Mouse (Mus musculus) embryonic fibroblast, embryonic 13.5 days (primary cell): ENCODE results near the gene Olfr1344. TPM values are rescaled to one million over a fixed set of nuclear protein-coding genes. Genes with fewer than 3 reads are reported as not detected.
A peak's percentile ranks its signal among the peaks of the same experiment; 100 is the strongest.
"Not testable (repeated sequence)": the region's sequence is repeated elsewhere in the genome, so short reads cannot be mapped to it uniquely, and the experiment has no call there.

Experiments
- H3K27ac ChIP-seq: 2 replicates; pipeline ENCODE4 v1.5.1; 2012; ENCODE audit warnings: low read length, control low read depth, inconsistent platforms; ENCODE audit not compliant: insufficient read depth
- H3K4me1 ChIP-seq: 2 replicates; pipeline ENCODE4 v1.6.1; 2011; ENCODE audit warnings: low read length; ENCODE audit not compliant: control insufficient read depth, insufficient read depth
- H3K4me3 ChIP-seq: 2 replicates; pipeline ENCODE4 v1.5.1; 2011; ENCODE audit warnings: mild to moderate bottlenecking, control low read depth, low read length; ENCODE audit not compliant: insufficient read depth
- CTCF ChIP-seq: IDR thresholded peaks from 2 replicates; pipeline ENCODE4 v1.5.1; 2011; ENCODE audit warnings: mild to moderate bottlenecking, control low read depth, low read length, moderate library complexity, borderline replicate concordance; ENCODE audit not compliant: insufficient read depth
- POLR2A ChIP-seq: IDR thresholded peaks from 2 replicates; pipeline ENCODE4 v1.6.1; 2011; ENCODE audit warnings: low read depth, mild to moderate bottlenecking, control low read depth, low read length, moderate library complexity
- polyA plus RNA-seq: library from polyadenylated mRNA; stranded (reverse); fragments of >200 nt; gene quantifications from 2 replicates; pipeline ENCODE4 v1.2.4, GENCODE M21; 2011; ENCODE audit warnings: low read depth; ENCODE audit not compliant: missing spikeins, insufficient read length

Olfr1344 gene
- polyA plus RNA-seq, 1 experiment, result not detected

DNA sequence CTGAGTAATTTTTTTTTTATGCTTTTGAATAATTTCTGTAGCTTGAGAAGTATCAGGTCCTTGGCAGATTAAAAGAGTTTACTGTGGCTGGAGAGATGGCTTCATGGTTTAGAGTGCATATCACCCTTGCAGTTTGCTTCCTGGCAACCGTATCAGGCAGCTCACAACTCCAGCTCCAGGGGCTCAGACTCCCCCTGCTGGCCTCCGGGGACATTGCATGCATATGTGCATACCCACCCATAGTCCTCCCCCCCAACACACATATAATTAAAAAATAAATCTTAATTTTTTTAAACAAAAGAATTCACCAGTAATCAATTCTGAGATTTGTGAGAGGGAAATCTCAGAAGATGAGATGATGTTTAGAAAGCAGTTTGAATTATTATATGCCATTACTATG, 8.1 kb upstream of the Olfr1344 start:
- no peak overlapping the region for H3K4me3 ChIP-seq
- TF ChIP-seq CTCF (peak; percentile 36; the same call in 1 of the 2 replicates), POLR2A (no peak)
- no peak overlapping the region for H3K27ac ChIP-seq
- 0 out of 2 replicates have a peak, but pooled peaks cover 2% of the 10 kb centered on the region for H3K4me1 ChIP-seq

DNA sequence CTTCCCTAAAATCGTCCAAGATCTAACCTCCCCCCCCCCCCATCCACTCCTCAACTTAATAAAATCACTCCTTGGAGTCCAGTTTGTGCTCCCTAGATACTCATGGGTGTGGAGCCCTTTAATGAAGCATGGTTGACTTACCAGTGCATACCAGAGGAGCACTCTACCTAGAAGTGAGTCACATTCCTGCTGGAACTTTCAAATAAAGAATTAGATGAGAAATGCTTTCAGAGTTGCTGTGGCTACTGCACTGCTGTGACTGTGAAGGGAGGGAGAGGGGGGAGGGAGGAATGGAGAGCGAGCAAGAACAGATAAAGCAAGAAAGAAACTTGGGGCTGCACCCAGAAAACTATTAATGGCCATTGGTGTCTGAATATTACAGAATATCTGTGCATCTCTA, 2.7 kb downstream of the Olfr1344 start:
- H3K4me1 ChIP-seq, result no peaks in the 10 kb centered on the region
- H3K4me3 ChIP-seq, result no peak overlapping the region
- no peak for TF ChIP-seq POLR2A
- no peak for TF ChIP-seq CTCF
- no peak overlapping the region for H3K27ac ChIP-seq

DNA sequence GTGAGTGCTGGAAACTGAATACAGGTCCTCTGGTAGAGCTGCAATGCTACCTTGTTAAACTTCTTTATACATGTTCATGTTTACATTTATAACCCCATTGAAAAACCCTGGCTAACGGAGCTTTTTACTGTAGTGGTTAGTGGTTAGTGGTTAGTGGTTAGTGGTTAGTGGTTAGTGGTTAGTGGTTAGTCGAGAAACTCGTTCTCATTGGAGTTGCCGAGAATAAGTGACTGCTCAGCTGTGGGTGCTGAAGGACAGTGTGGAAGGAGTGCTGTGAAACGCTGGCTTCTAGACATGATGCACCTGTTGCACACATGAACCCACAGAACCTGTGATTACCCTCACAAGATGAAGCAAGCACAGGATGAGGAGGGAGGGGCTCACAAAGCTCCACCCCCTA, 9.3 kb downstream of the Olfr1344 start:
- Histone ChIP-seq H3K4me3 (no peak overlapping the region), H3K4me1 (no peaks in the 10 kb centered on the region), H3K27ac (no peak overlapping the region)
- TF ChIP-seq POLR2A (no peak), CTCF (no peak)

DNA sequence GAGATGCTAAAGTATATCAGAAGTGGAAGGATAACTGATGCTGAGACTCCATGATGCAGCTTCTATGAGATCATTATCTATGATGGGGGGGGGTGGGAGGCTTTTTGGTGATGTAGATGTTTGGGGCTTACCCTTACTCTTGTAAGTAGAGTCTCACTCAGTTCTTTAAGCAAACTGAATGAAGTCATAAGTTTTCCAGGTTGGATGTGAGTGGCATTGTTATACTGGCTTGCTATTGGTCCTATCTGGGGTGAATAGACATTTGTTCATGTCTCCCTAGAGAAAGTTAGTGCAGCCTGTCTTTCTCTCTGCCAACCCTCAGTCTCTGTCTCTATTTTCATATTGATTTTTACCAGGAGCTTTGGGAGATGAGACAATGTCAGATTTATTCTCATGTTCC, 17.4 kb downstream of the Olfr1344 start, which contains the start of gene Olfr1336:
Olfr1336 (plus strand) TSS at position 301 of the 400 bp plus-strand sequence.
- TF ChIP-seq CTCF (no peak), POLR2A (no peak)
- Histone ChIP-seq H3K27ac (no peak within 1 kb of the TSS), H3K4me1 (no peaks in the 10 kb centered on the region), H3K4me3 (no peak within 1 kb of the TSS)

DNA sequence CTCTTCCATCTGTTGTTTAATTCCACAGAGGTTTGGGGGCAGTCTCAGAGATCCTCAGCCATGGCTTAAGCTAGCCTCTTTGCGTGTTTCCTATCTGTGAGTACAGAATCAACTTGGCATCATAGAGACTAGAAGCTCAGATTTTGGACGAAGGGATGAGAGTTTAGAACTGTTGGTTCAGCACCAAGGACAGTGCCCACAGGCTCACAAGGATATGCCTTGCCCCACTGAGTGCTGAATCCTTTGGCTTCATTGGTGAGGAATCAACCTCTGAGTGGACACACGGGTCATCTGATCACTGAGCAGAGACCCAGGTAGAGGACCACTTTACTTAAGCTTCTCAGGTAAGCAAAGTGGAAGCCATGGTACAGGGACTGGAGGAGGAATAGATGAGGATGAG, 17.9 kb downstream of the Olfr1344 start:
- Histone ChIP-seq H3K4me3 (no peak overlapping the region), H3K27ac (no peak overlapping the region), H3K4me1 (no peaks in the 10 kb centered on the region)
- TF ChIP-seq POLR2A (no peak), CTCF (no peak)

DNA sequence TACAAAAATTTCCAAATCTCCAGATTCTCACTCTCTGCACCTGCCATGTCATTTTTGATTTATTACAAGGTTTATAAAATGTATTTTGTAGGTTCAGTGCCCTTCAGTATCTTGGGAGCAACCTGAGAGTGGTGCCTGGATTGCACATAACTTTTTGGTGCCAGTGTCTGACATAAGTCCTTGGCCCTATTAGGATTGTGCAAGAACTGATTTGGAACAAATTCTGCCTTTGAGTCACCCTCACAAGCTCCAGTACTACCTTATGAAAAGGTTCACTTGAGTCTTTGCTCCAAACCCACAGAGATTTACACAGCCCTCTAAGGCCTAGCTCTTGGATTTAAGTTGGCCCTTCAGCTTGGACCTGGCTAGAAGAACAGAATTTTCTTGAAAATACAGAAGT, 28.5 kb downstream of the Olfr1344 start, which contains the start of gene Olfr1346:
Olfr1346 (plus strand) TSS at position 151 of the 400 bp plus-strand sequence.
- Histone ChIP-seq H3K4me1 (no peaks in the 10 kb centered on the region), H3K4me3 (no peak within 1 kb of the TSS), H3K27ac (no peak within 1 kb of the TSS)
- TF ChIP-seq CTCF (no peak), POLR2A (no peak)

DNA sequence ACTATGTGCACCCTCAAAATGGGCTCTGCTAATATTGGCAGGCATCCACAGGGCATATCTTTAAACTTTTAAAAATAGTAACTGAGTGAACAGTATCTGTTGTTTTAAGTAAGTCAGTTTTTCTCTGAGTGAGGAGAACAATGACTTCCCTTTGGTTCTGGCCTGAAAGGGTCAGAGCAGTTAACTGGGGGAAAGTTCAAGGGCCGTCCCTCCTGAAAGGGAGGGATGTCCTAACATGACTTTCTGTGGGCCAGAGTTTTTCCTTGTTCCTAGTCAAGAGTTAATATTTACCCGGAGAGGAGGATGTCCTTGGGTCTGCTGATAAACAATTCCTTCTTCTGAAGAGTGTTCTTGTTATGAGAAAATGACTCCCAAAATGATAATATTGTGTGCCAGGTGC, 39.1 kb downstream of the Olfr1344 start:
- not testable (repeated sequence) for H3K27ac ChIP-seq, H3K4me1 ChIP-seq, H3K4me3 ChIP-seq

DNA sequence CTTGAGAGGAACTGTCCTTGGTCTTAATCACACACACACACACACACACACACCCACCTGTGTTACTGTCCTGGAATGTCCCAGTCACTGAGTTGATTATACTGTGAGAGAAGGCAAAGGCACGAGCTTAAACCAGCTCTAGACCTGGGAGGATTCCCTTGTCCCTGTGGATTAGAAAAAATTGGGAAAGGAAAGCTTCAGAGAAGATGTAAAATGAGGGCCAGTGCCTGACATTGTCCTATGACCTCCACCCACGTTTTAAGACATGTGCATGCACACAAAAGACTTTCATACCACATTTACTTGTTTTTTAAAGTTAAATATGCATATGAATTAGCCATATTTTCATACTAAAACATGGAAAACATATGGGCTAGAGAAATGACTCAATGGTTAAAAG, 48.4 kb downstream of the Olfr1344 start, which contains the start of gene Olfr5:
Olfr5 (minus strand) TSS at position 101 of the 400 bp plus-strand sequence.
- Histone ChIP-seq H3K4me3 (no peak within 1 kb of the TSS), H3K4me1 (no peaks in the 10 kb centered on the region), H3K27ac (no peak within 1 kb of the TSS)
- no peak for TF ChIP-seq CTCF
- TF ChIP-seq POLR2A, result no peak

Other genes starting within 250 kb of the Olfr1344 start
- not detected in 2 replicates for gene Galp, start 241.6 kb upstream of the Olfr1344 start, polyA plus RNA-seq
- not detected in 2 replicates for gene Zscan5b, start 216.4 kb upstream of the Olfr1344 start, polyA plus RNA-seq
- gene Epp13, start 186.0 kb upstream of the Olfr1344 start, polyA plus RNA-seq, result not detected in 2 replicates
- 4.1 TPM in 2 replicates for gene Zfp667, start 152.1 kb upstream of the Olfr1344 start, polyA plus RNA-seq
- 4.7 and 6.2 TPM in 2 replicates for gene Zfp583, start 107.4 kb upstream of the Olfr1344 start, polyA plus RNA-seq
- 0.82 and 1.4 TPM in 2 replicates for gene Gm3854, start 94.9 kb upstream of the Olfr1344 start, polyA plus RNA-seq
- gene Zfp78, start 75.4 kb upstream of the Olfr1344 start, polyA plus RNA-seq, result 3.3 and 3.6 TPM in 2 replicates
- 9.3 and 10.5 TPM in 2 replicates for gene Zfp28, start 55.4 kb upstream of the Olfr1344 start, polyA plus RNA-seq
- gene Smim17, start 40.0 kb upstream of the Olfr1344 start, polyA plus RNA-seq, result not detected in 2 replicates
- not detected in 2 replicates for gene Gm20715, start 28.4 kb upstream of the Olfr1344 start, polyA plus RNA-seq
- gene Olfr1336, start 17.5 kb downstream of the Olfr1344 start, polyA plus RNA-seq, result not detected in 2 replicates
- not detected in 2 replicates for gene Olfr1346, start 28.4 kb downstream of the Olfr1344 start, polyA plus RNA-seq
- not detected in 2 replicates for gene Olfr5, start 48.3 kb downstream of the Olfr1344 start, polyA plus RNA-seq
- gene Olfr1347, start 61.1 kb downstream of the Olfr1344 start, polyA plus RNA-seq, result not detected in 2 replicates
- gene Olfr1348, start 70.1 kb downstream of the Olfr1344 start, polyA plus RNA-seq, result not detected in 2 replicates
- gene Olfr1349, start 84.3 kb downstream of the Olfr1344 start, polyA plus RNA-seq, result not detected in 2 replicates
- gene Olfr1350, start 126.2 kb downstream of the Olfr1344 start, polyA plus RNA-seq, result not detected in 2 replicates